Mouse (Mus musculus) spleen, embryonic (tissue): ENCODE results near the gene Rab3d.
"Not testable (repeated sequence)": the region's sequence is repeated elsewhere in the genome, so short reads cannot be mapped to it uniquely, and the experiment has no call there.

Source experiments
- CTCF ChIA-PET: fragments of 350-600 bp; sonication (Branson Sonifier 250); formaldehyde crosslinking; loops from one replicate; lab custom pipeline; 2022; lab: Charles Lee

The Rab3d gene

DNA sequence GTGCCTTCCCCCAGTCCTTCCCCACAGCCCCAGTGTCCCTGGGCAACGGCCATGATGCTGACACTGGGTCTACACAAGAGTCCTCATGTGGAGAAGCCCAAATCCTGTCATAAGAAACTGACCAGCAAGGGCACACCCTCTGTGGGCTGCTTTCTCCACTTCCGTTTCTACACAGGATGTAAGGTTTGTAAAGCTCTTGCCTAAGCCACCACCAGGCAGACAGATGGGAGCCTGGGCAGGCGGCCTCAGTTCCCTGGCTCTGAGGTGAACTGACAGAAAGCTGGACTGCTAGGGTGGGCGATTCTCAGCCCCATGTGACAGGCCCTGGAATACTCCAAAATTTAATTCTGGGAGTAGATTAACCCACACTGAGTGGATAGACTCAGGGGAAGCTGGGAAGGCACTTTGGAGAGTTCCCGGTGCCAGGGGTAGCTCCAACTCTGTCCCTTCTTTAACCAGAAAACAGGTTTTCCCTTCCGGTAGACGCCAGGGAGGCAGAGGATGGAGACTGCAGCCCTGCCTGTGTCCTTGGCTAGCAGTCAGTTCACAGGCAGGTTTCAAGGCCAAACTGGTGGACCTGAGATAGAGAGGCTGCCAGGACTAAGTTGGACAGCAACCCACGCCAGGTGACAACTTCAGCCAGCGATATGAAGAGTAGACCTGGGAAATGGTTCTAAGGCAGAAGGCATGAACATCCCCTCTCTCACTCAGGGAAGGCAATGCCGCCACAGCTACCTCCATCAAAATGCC lies 8.3 kb downstream of the Rab3d start:
- CTCF ChIA-PET, result no interaction called here

DNA sequence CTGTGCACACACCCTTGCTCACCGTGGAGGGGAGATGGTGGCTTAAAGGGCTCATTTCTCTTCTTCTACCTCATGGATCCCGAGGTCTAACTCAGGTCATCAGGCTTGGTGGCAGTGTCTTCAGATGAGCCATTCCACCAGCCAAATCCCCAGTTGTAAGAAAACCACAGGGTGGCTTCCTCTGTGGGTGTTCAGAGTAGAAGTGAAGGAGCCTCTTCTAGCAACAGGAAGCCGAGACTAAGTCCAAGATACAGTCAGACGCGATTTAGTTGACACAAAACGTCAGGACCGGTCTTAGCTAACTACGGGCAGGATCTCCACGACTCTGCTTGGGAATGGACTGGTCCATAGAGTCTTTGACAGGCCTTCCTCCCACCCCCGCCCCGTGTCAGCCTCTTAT lies 9.8 kb downstream of the Rab3d start:
- CTCF ChIA-PET, result interaction anchor here (0.8 kb wide), 1 partner anchor 174 kb away, joined by 7 read pairs; no protein-coding TSS in a partner anchor

DNA sequence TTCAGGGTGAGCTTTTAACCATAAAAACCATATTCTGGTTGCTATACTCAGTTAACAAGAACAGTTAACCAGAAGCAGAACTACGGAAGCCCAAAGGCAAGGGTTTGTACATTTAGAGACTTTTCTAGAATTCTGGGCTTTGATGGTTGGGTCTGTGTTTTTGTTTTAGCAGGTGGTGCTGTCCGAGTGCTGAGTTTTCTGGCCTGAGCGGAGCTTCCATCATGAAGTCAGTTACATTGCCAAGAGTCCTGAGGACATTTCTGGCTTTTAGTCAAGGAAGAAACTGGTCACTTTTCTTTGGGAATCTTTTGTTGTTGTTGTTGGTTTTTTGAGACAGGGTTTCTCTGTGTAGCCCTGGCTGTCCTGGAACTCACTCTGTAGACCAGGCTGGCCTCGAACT lies 14.0 kb downstream of the Rab3d start:
- CTCF ChIA-PET, result no interaction called here

DNA sequence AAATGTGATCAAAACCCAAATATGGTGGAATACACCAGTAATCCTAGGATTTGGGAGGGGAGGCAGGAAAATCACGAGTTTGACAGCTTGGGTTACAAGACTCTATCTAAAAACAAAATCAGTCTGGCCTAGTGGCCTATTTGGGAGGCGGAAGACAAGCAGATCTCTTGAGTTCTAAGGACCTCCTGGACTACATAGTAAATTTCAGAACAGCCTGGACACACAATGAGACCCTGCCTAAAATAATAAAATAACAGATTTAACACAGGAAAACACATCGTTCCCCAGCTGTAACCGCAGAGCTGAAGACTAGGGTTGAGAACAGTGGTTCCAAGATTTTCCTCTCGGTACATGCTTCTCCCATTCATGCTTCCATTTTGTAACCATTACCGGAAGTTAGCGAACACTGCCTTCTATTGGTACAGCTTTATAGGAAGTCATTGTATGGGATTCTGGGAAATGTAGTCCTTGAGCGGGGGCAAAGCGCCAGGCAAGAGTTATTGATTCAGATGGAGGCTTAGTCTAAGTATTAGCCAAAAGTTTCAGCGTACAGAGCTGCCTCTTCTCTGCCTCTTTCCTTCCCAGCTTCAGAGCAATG lies 16.7 kb downstream of the Rab3d start:
- CTCF ChIA-PET, result interaction anchor here (0.5 kb wide), 1 partner anchor 255 kb away, joined by 3 read pairs; the partner anchor contains the start of gene Pigyl

DNA sequence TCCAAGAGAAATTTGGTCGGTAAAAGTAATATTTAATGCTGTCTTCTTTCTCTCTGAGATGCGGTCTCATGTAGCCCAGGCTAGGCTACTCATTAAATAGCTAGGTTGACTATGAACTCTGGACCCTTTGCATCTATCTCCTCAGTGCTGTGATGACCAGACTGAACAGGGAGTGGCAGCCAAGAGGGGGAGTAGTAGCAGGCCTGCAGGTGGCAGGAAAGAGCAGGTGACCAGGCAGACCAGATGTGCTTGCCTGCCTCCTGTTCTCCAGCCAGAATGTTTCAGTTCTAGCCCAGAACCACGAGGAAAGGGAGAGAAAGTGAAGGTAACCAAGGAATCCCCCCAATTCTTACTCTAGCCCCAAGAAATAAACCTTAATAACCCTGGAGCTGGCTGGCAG lies 28.8 kb downstream of the Rab3d start:
- CTCF ChIA-PET, result no interaction called here

DNA sequence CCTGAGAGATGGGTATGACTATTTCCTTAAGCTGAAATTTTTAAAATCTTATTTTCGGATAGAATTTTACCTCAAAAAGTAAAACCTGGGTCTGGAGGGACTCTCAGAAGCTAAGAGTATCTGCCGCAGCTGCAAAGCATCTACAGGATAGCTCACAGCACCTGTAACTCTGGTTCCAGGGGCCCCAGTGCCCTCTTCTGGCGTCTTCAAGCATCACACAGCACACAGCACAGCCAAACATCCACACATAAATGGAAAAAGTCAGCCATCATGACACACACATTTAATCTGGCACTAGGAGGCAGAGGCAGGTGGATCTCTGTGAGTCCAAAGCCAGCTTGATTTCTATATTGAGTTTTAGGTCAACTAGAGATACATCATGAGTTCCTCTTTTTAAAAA lies 41.4 kb downstream of the Rab3d start:
- CTCF ChIA-PET, result no interaction called here

DNA sequence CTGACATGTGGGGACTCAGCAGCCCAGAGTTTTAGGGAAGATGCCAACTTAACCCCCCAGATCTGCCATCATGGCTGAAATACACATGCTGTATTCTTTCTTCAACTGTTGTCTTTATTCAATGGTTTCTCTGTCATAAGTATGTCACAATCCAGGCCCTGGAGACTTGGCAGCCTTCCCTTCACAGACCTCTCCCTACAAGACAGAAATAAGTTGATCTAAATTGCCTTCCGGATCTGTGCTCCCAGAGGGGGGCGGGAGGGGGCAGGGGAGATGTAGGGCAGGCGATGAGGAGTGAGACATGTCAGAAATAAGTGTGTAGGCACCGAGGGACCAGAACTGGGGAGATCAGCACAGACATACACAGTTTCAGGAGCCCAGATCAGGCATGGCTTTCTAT lies 45.8 kb downstream of the Rab3d start:
- CTCF ChIA-PET, result no interaction called here

DNA sequence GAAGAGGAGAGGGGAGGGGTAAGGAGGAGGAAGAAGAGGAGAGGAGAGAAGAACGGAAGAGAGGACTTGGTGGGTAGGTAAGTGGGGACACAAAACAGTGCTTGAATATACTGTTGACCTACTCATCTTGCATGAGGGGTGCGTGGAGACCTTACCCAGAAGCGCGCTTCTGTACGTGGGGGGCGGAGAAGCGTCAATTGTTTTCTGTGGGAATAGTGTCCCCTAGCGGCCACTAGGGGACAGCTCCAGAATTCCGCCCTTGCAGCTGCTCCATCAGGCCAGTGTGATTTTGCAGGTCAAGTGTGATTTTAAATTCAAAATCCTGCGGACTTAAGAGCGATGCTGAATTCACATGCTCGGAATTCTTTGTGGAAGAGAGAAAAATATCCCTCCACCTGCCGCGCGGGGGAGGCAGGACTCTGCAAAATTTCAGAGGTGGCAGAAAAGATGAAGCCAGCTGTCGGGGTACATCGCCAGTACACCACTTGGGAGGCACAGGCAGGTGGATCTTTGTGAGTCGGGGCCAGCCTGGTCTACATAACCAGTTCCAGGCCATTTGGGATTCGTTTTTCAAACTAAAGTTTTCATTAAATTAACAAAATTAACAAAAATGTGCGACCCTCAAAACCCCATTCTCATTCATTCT lies 47.0 kb downstream of the Rab3d start:
- CTCF ChIA-PET, result no interaction called here

DNA sequence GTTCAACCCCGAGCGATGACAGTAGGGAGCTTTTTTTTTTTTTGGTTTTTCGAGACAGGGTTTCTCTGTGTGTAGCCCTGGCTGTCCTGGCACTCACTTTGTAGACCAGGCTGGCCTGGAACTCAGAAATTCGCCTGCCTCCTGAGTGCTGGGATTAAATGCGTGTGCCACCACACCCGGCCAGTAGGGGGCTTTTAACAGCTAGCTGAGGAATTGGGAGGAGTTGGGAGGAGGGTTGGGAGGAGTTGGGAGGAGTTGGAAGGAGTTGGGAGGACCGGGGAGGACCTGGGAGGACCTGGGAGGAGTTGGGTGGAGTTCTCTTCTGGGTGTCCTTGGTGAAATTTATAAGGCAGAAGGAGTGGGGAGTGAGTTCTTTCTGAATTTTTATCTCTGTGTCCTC lies 48.7 kb downstream of the Rab3d start:
- CTCF ChIA-PET, result not testable (repeated sequence)

DNA sequence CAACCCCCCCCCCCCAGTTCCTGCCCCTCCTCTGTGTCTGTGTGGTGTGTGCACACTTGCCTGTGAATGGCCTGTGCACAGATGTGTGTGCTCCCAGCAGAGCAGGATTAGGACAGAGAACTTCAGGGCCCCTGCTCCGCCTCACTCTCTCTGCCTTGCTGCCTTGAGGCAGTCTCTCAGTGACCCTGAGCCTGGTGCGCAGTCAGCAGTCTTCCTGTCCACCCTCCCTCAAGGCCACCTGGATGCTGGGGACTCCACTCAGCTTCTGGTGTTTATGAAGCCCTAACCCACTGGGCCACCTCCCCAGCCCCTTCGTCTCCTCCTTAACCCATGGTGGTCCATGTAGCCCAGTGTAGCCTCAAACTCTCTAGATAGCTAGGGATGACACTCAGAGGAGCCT lies 50.3 kb downstream of the Rab3d start:
- CTCF ChIA-PET, result no interaction called here

DNA sequence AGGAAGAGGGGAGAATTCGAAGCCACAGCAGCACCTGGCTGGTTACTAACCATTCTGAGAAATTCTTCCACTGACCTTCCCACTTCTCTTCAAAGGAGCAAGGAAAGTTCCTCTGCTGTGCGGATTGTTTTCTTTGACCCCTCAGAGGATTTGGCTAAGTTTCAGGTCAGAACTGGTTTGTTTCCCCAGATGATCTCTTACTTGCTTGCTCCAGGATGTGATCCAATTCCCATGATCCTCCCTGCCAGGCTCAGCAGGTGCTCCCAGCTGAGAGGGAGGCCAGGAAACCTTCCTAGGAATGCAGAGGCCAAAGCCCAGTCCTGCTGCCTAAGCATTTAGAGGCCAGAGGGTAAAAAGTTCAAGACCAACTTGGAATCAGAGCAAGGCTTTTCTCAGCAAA lies 51.4 kb downstream of the Rab3d start:
- CTCF ChIA-PET, result no interaction called here

DNA sequence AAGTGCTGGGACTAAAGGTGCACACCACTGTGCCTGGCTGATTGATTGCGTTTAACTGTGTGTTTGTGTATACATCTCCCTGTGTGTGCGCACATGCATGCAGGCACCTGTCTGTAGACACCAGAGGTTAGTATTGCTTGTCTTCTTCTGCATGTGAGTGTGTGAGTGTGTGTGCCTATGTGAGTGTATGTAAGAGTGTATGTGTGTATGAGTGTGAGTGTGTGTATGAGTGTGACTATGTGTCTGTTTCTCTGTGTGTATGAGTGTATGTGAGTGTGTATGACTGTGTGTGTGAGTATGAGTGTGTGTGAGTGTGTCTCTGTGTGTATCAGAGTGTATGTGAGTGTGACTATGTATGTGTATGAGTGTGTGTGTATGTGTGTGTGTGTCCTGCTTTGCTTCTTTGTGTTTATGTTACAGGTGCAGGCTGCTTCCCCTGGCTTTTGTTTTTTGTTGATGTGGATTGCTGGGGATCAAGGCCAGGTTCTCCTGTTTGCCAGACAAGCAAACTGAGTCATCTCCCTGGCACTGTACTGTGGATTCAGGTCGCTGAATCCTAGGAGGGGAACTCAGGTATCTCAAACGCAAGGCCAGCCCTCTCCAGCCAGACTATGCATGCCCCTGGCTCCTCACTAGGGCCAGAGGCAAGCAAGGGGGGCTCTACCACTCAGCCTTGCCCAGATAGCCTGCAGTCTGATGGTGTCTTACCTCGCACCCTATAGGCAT lies 52.2 kb downstream of the Rab3d start:
- CTCF ChIA-PET, result no interaction called here

DNA sequence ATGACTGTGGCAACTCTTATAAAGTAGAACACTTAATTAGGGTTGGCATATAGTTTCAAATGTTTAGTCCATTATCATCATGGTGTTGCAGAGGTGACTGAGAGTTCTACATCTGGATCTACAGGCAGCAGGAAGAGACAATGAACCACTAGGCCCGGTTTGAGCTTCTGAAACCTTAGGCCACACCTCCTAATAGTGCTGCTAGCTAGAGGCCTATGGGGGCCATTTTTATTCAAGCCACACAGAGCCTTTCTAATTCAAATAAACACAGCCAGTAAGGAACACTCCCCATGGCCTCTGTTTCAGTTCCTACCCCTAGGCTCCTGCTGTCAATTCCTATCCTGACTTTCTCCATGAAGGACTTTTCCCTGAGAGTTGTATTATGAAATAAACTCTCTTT lies 55.8 kb downstream of the Rab3d start:
- CTCF ChIA-PET, result no interaction called here

DNA sequence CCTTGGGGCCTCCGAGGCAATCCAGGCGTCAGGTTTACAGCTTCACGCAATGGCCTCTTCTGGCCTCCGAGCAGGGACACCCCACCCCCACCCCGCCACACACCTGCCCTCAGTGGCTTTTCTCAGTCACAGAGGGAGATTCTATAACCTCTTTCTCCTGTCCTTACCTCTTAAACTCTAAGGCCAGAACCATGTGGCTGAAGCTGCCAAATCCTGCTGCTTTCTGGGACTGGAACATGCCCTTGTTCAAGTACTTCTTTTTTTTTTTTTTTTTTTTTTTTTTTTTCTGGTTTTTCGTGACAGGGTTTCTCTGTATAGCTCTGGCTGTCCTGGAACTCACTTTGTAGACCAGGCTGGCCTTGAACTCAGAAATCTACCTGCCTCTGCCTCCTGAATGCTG lies 57.6 kb downstream of the Rab3d start:
- CTCF ChIA-PET, result interaction anchor here (0.7 kb wide), 1 partner anchor 862 kb away, joined by 7 read pairs; no protein-coding TSS in a partner anchor

DNA sequence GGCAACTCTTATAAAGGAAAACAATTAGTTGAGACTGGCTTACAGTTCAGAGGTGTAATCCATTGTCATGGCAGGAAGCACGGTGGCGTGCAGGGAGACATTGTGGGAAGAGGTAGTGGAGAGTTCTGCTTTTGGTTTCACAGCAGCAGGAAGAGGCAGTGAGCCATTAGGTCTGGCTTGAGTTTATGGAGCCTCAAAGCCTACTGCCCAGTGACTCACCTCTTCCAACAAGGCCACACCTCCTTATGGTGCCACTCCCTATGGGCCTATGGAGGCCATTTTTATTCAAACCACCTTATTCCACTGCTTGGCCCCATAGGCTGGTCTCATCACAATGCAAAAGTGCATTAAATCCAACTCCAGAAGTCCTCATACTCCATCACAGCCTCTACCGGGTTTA lies 58.4 kb downstream of the Rab3d start:
- CTCF ChIA-PET, result interaction anchor here (0.5 kb wide), 1 partner anchor 131 kb away, joined by 3 read pairs; no protein-coding TSS in a partner anchor

DNA sequence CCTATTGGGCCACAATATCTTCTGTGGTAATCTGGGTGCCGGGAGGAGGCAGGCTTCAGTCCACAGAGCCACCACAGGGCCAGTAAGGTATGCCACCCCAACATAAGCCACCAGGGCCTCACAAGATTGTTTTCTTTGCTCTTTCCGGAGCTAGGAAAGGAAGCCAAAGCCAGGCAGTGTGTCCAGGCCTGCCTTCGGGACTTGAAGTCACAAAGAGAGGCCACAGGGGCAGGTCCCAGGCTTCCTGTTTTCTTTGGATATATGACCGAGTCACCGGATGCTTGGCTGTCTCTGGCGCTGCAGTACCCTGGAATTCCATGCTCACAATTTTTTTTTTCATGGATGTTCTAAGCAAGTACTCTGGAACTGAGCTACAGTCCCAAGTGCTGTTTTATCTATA lies 59.9 kb downstream of the Rab3d start:
- CTCF ChIA-PET, result no interaction called here

DNA sequence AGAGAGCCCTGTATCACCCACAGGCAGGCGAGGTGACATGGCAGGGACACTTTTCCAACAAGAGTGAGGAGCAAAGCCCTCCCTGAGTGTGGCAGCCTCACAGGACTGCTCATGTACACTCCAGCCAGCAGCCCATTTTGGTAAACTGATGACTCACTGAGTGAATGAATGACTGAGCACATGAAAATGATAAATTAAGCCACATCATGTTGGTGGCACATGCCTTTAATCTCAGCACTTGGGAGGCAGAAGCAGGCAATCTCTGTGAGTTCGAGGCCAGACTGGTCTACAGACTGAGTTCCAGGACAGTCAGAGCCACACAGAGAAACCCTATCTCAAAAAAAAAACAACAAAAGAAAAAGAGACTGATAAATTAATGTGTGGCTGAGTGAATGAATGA lies 60.5 kb downstream of the Rab3d start:
- CTCF ChIA-PET, result no interaction called here
